Mouse (Mus musculus): ENCODE data around the gene Isyna1. TPM values are rescaled to one million over a fixed set of nuclear protein-coding genes. Genes with fewer than 3 reads are reported as not detected.

The Isyna1 gene
- total RNA-seq, 1 experiment = 161 TPM

DNA sequence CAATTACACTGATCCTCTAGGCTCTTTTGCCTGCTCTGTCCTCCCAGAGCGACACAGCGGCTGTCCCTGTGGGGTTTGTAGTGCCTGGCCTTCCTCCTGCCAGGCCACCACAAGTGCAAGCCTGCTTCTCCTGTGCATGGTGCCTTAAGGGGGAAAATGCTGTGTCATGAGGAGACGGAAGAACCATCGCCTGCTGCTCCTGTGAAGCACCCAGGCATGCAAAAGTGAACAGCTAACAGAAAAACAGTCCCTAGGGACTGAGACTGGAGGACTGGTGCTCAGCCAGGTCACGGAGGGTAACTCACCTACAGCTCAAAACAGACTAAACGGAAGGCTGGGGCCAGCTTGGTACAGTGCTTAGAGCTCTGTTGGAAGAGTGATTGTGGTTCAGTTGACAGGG is 41.4 kb downstream of the Isyna1 start:
- Histone ChIP-seq H3K4me3 (ENCODE audit: insufficient read depth in 1 of 2, low read depth in 1 of 2, low read length in 2 of 2, poor library complexity in 1 of 2, severe bottlenecking in 1 of 2) (no peak overlapping the region), H3K36me3 (ENCODE audit: control insufficient read depth, insufficient read depth, low read length, poor library complexity, severe bottlenecking) (no peaks in the 10 kb centered on the region), H3K9ac (ENCODE audit: insufficient read depth, low read depth, low read length, poor library complexity, severe bottlenecking) (no peak overlapping the region), H3K4me1 (ENCODE audit: control insufficient read depth in 2 of 2, insufficient read depth in 2 of 2, low read length in 2 of 2, poor library complexity in 1 of 2) (peaks cover 13 to 27% of the 10 kb centered on the region in 2 experiments), H3K9me3 (ENCODE audit: control insufficient read depth, insufficient read depth, low read depth, low read length) (no peaks in the 10 kb centered on the region), H3K27ac (ENCODE audit: insufficient read depth, low read depth, low read length, poor library complexity, severe bottlenecking) (no peak overlapping the region; the same call in 1 of the 2 replicates)
- no peak for DNase-seq (ENCODE audit: low read depth, low spot score)
- TF ChIP-seq ZC3H11A (IDR thresholded peaks at IDR 0.05; ENCODE audit: borderline replicate concordance, low read depth, low read length) (no peak), MAFK (IDR thresholded peaks at IDR 0.05; ENCODE audit: insufficient read depth, low read depth, low read length) (no peak), ZNF384 (IDR thresholded peaks at IDR 0.05; ENCODE audit: low read depth, low read length) (no peak), HCFC1 (IDR thresholded peaks at IDR 0.05; ENCODE audit: borderline replicate concordance, insufficient read depth, low read length) (no peak), CHD2 (IDR thresholded peaks at IDR 0.05; ENCODE audit: low read depth, low read length) (no peak)
- in situ Hi-C loops (cut with MboI; ENCODE audit: low sequenced_read_pairs in 2 of 2, unreplicated experiment in 2 of 2) = no loop called here

DNA sequence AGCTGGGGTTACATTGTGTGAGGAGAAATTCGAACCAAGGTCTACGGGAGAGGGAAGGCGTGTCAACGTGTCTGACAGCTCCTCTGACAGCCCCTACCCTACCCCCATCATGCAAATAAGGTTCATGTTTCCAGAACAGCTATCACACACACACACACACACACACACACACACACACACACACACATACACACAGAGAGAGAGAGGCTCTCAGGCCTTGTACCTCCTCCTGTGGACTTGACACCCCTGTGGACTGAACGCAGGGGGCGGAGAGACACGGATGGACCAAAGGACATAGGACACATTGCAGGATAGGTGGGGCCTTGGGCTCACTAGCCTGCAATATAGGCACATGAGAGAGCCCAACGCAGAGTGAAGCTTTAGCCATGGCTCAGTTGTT is 42.7 kb downstream of the Isyna1 start:
- no peak overlapping the region for H3K9ac ChIP-seq (ENCODE audit: insufficient read depth, low read depth, low read length, poor library complexity, severe bottlenecking)
- in situ Hi-C loops (cut with MboI; ENCODE audit: low sequenced_read_pairs in 2 of 2, unreplicated experiment in 2 of 2) = no loop called here

DNA sequence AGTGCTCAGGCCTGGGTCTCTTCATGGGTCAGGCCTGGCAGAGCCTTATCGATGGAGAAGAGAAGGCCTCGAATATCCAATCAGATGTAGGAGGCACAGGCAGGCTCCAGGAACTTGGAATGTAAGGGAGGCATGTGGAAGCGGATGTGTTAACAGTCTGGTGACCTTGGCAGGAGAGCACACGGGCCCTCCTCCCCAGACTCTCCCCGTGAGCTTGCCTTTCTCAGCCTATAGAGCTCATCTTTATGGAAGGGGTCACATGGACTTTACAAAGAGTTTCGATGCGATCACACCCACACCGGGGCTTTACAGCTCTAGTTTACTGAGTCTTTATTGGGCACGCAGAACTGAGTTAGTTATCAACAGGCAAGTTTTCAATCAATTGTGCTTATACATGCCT is 44.6 kb downstream of the Isyna1 start:
- H3K9ac ChIP-seq (ENCODE audit: insufficient read depth, low read depth, low read length, poor library complexity, severe bottlenecking) = no peak overlapping the region
- DNase-seq (ENCODE audit: low read depth, low spot score) = no peak
- H3K4me3 ChIP-seq (ENCODE audit: insufficient read depth in 1 of 2, low read depth in 1 of 2, low read length in 2 of 2, poor library complexity in 1 of 2, severe bottlenecking in 1 of 2) = no peak overlapping the region
- H3K9me3 ChIP-seq (ENCODE audit: control insufficient read depth, insufficient read depth, low read depth, low read length) = no peaks in the 10 kb centered on the region
- peaks cover 13 to 23% of the 10 kb centered on the region in 2 experiments for H3K4me1 ChIP-seq (ENCODE audit: control insufficient read depth in 2 of 2, insufficient read depth in 2 of 2, low read length in 2 of 2, poor library complexity in 1 of 2)
- in situ Hi-C loops (cut with MboI; ENCODE audit: low sequenced_read_pairs in 2 of 2, unreplicated experiment in 2 of 2) = no loop called here
- no peaks in the 10 kb centered on the region for H3K36me3 ChIP-seq (ENCODE audit: control insufficient read depth, insufficient read depth, low read length, poor library complexity, severe bottlenecking)
- TF ChIP-seq CHD2 (IDR thresholded peaks at IDR 0.05; ENCODE audit: low read depth, low read length) = no peak
- no peak for TF ChIP-seq ZC3H11A (IDR thresholded peaks at IDR 0.05; ENCODE audit: borderline replicate concordance, low read depth, low read length)
- no peak for TF ChIP-seq MAFK (IDR thresholded peaks at IDR 0.05; ENCODE audit: insufficient read depth, low read depth, low read length)
- TF ChIP-seq ZNF384 (IDR thresholded peaks at IDR 0.05; ENCODE audit: low read depth, low read length) = no peak
- TF ChIP-seq HCFC1 (IDR thresholded peaks at IDR 0.05; ENCODE audit: borderline replicate concordance, insufficient read depth, low read length) = no peak
- no peak overlapping the region for H3K27ac ChIP-seq (ENCODE audit: insufficient read depth, low read depth, low read length, poor library complexity, severe bottlenecking)

More for the DNA sequence above, 42.7 kb downstream of the Isyna1 start:
- TF ChIP-seq ZC3H11A (IDR thresholded peaks at IDR 0.05; ENCODE audit: borderline replicate concordance, low read depth, low read length) (no peak), MAFK (IDR thresholded peaks at IDR 0.05; ENCODE audit: insufficient read depth, low read depth, low read length) (no peak), HCFC1 (IDR thresholded peaks at IDR 0.05; ENCODE audit: borderline replicate concordance, insufficient read depth, low read length) (no peak), ZNF384 (IDR thresholded peaks at IDR 0.05; ENCODE audit: low read depth, low read length) (no peak), CHD2 (IDR thresholded peaks at IDR 0.05; ENCODE audit: low read depth, low read length) (no peak)
- no peak overlapping the region for H3K27ac ChIP-seq (ENCODE audit: insufficient read depth, low read depth, low read length, poor library complexity, severe bottlenecking)
- H3K36me3 ChIP-seq (ENCODE audit: control insufficient read depth, insufficient read depth, low read length, poor library complexity, severe bottlenecking) = no peaks in the 10 kb centered on the region
- no peak overlapping the region for H3K4me3 ChIP-seq (ENCODE audit: insufficient read depth in 1 of 2, low read depth in 1 of 2, low read length in 2 of 2, poor library complexity in 1 of 2, severe bottlenecking in 1 of 2)
- peaks cover 13 to 25% of the 10 kb centered on the region in 2 experiments for H3K4me1 ChIP-seq (ENCODE audit: control insufficient read depth in 2 of 2, insufficient read depth in 2 of 2, low read length in 2 of 2, poor library complexity in 1 of 2)
- no peaks in the 10 kb centered on the region for H3K9me3 ChIP-seq (ENCODE audit: control insufficient read depth, insufficient read depth, low read depth, low read length)
- no peak for DNase-seq (ENCODE audit: low read depth, low spot score)

DNA sequence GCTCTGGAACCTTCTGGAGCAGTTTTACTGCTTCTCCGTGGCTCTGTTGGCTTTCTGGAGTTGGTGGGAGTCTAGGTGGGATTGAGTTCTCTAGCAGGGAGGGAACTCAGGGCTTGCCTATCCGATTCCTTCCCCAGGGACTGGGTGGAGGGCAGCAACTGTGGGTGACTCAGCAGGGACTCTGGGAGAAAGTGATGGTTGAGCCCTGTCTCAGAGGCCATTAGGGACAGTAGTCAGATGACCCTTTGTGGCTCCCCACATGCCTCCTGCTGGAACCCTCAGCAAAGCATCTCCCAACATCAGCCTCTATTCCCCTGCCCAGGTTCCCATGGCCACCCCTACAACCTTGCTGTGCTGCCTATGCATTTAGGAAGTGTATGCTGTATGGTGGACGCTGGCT is 48.8 kb downstream of the Isyna1 start:
- Histone ChIP-seq H3K27ac (ENCODE audit: insufficient read depth, low read depth, low read length, poor library complexity, severe bottlenecking) (no peak overlapping the region), H3K4me1 (ENCODE audit: control insufficient read depth in 2 of 2, insufficient read depth in 2 of 2, low read length in 2 of 2, poor library complexity in 1 of 2) (peaks cover 20 to 39% of the 10 kb centered on the region in 2 experiments), H3K9me3 (ENCODE audit: control insufficient read depth, insufficient read depth, low read depth, low read length) (no peaks in the 10 kb centered on the region), H3K9ac (ENCODE audit: insufficient read depth, low read depth, low read length, poor library complexity, severe bottlenecking) (no peak overlapping the region), H3K36me3 (ENCODE audit: control insufficient read depth, insufficient read depth, low read length, poor library complexity, severe bottlenecking) (no peaks in the 10 kb centered on the region), H3K4me3 (ENCODE audit: insufficient read depth in 1 of 2, low read depth in 1 of 2, low read length in 2 of 2, poor library complexity in 1 of 2, severe bottlenecking in 1 of 2) (no peak overlapping the region)
- in situ Hi-C loops (cut with MboI; ENCODE audit: low sequenced_read_pairs in 2 of 2, unreplicated experiment in 2 of 2) = no loop called here
- TF ChIP-seq CHD2 (IDR thresholded peaks at IDR 0.05; ENCODE audit: low read depth, low read length) (no peak), MAFK (IDR thresholded peaks at IDR 0.05; ENCODE audit: insufficient read depth, low read depth, low read length) (no peak), ZNF384 (IDR thresholded peaks at IDR 0.05; ENCODE audit: low read depth, low read length) (no peak), ZC3H11A (IDR thresholded peaks at IDR 0.05; ENCODE audit: borderline replicate concordance, low read depth, low read length) (no peak), HCFC1 (IDR thresholded peaks at IDR 0.05; ENCODE audit: borderline replicate concordance, insufficient read depth, low read length) (no peak)
- no peak for DNase-seq (ENCODE audit: low read depth, low spot score)

DNA sequence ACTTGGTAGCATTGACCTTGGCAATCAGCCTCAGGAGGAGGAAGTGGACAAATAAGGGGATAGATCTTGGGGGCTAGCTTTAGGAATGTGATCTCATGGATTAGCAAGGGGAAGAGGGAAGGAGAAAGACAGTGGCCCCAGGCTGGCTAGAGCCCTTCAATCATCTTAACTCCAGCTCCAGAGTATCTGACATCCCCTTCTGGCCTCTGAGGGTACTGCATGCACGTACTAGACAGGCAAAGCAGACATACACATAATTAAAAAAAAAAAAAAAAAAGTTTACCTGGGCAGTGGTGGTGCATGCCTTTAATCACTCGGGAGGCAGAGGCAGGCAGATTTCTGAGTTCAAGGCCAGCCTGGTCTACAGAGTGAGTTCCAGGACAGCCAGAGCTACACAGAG is 49.9 kb downstream of the Isyna1 start:
- no peaks in the 10 kb centered on the region for H3K9me3 ChIP-seq (ENCODE audit: control insufficient read depth, insufficient read depth, low read depth, low read length)

More for the DNA sequence above, 49.9 kb downstream of the Isyna1 start:
- DNase-seq (ENCODE audit: low read depth, low spot score) = peak; percentile 84
- no peak for TF ChIP-seq HCFC1 (IDR thresholded peaks at IDR 0.05; ENCODE audit: borderline replicate concordance, insufficient read depth, low read length)
- TF ChIP-seq ZNF384 (IDR thresholded peaks at IDR 0.05; ENCODE audit: low read depth, low read length) = peak; percentile 86
- Histone ChIP-seq H3K4me1 (ENCODE audit: control insufficient read depth in 2 of 2, insufficient read depth in 2 of 2, low read length in 2 of 2, poor library complexity in 1 of 2) (peaks cover 17 to 41% of the 10 kb centered on the region in 2 experiments), H3K4me3 (ENCODE audit: insufficient read depth in 1 of 2, low read depth in 1 of 2, low read length in 2 of 2, poor library complexity in 1 of 2, severe bottlenecking in 1 of 2) (no peak overlapping the region), H3K9ac (ENCODE audit: insufficient read depth, low read depth, low read length, poor library complexity, severe bottlenecking) (no peak overlapping the region), H3K36me3 (ENCODE audit: control insufficient read depth, insufficient read depth, low read length, poor library complexity, severe bottlenecking) (no peaks in the 10 kb centered on the region), H3K27ac (ENCODE audit: insufficient read depth, low read depth, low read length, poor library complexity, severe bottlenecking) (no peak overlapping the region)
- in situ Hi-C loops (cut with MboI; ENCODE audit: low sequenced_read_pairs in 2 of 2, unreplicated experiment in 2 of 2) = no loop called here
